Mouse (Mus musculus) T-cell, adult 2 months (primary cell): ENCODE results near the gene Trp53i11.
A peak's percentile ranks its signal among the peaks of the same experiment; 100 is the strongest.

Experiments used
- DNase-seq: peaks from one replicate; pipeline ENCODE4 v3.0.0; 2022; ENCODE audit warnings: low spot score

Gene Trp53i11

GRCm38 (mm10) chr2:93171929-93172328, 15.4 kb upstream of the Trp53i11 start:
- no peak for DNase-seq

GRCm38 (mm10) chr2:93172460-93172859, 14.9 kb upstream of the Trp53i11 start:
- no peak for DNase-seq

GRCm38 (mm10) chr2:93174159-93174558, 13.2 kb upstream of the Trp53i11 start:
- no peak for DNase-seq

- no peak for DNase-seq
Observed at GRCm38 (mm10) chr2:93175278-93175677, 12.1 kb upstream of the Trp53i11 start.

GRCm38 (mm10) chr2:93175721-93176120, 11.6 kb upstream of the Trp53i11 start:
- DNase-seq: no peak

GRCm38 (mm10) chr2:93176193-93176798, 11.1 kb upstream of the Trp53i11 start:
- no peak for DNase-seq

- DNase-seq: no peak
Observed at GRCm38 (mm10) chr2:93176871-93177667, 10.3 kb upstream of the Trp53i11 start.

GRCm38 (mm10) chr2:93177668-93178312, 9.6 kb upstream of the Trp53i11 start:
- DNase-seq: no peak

- DNase-seq: no peak
Observed at GRCm38 (mm10) chr2:93178313-93178677, 9.1 kb upstream of the Trp53i11 start.

GRCm38 (mm10) chr2:93179603-93180002, 7.7 kb upstream of the Trp53i11 start:
- no peak for DNase-seq

GRCm38 (mm10) chr2:93180077-93180844, 7.1 kb upstream of the Trp53i11 start:
- no peak for DNase-seq

GRCm38 (mm10) chr2:93182859-93183258, 4.5 kb upstream of the Trp53i11 start:
- no peak for DNase-seq

GRCm38 (mm10) chr2:93188020-93188760, 842 bp downstream of the Trp53i11 start:
- peak; percentile 29 for DNase-seq

- DNase-seq: peak; percentile 43
Observed at GRCm38 (mm10) chr2:93188761-93189458, 1.6 kb downstream of the Trp53i11 start.

- no peak for DNase-seq
Observed at GRCm38 (mm10) chr2:93190771-93191487, 3.6 kb downstream of the Trp53i11 start.

- DNase-seq: no peak
Observed at GRCm38 (mm10) chr2:93191488-93192181, 4.3 kb downstream of the Trp53i11 start.

GRCm38 (mm10) chr2:93192182-93192560, 4.8 kb downstream of the Trp53i11 start:
- no peak for DNase-seq

GRCm38 (mm10) chr2:93192671-93193080, 5.3 kb downstream of the Trp53i11 start:
- DNase-seq: peak; percentile 82

- DNase-seq: no peak
Observed at GRCm38 (mm10) chr2:93193806-93194205, 6.5 kb downstream of the Trp53i11 start.

- DNase-seq: peak; percentile 83
Observed at GRCm38 (mm10) chr2:93198846-93199245, 11.5 kb downstream of the Trp53i11 start.
